Mouse (Mus musculus) spleen, postnatal 14 days (tissue): Measurements from ENCODE around the gene Stkld1.
A peak's percentile ranks its signal among the peaks of the same experiment; 100 is the strongest.
"Not testable (repeated sequence)": the region's sequence is repeated elsewhere in the genome, so short reads cannot be mapped to it uniquely, and the experiment has no call there.

Source experiments
- DNase-seq, 2 experiments: peaks; one replicate each; pipeline ENCODE4 v3.0.0; 2021 to 2022; ENCODE audit warnings: low spot score in 2 of 2

Gene Stkld1

GRCm38 (mm10) chr2:26933304-26934055 lies at the start of gene Stkld1, which contains the start of gene Surf4:
Gene Stkld1, plus strand, starts transcription at chr2:26934047.
Gene Surf4, minus strand, starts transcription at chr2:26933928.
- DNase-seq = peak; percentile 87 to 90

GRCm38 (mm10) chr2:26885541-26885940 lies 48.3 kb upstream of the Stkld1 start:
- not testable (repeated sequence) for DNase-seq

- not testable (repeated sequence) for DNase-seq
Observed at GRCm38 (mm10) chr2:26886170-26886569, 47.7 kb upstream of the Stkld1 start.

GRCm38 (mm10) chr2:26895898-26896297 lies 37.9 kb upstream of the Stkld1 start:
- DNase-seq = no peak

- no peak for DNase-seq
Observed at GRCm38 (mm10) chr2:26900731-26901130, 33.1 kb upstream of the Stkld1 start.

GRCm38 (mm10) chr2:26901834-26902400 lies 31.9 kb upstream of the Stkld1 start:
- no peak for DNase-seq

- DNase-seq = peak; percentile 80 to 84
Observed at GRCm38 (mm10) chr2:26902467-26903220, 31.2 kb upstream of the Stkld1 start, which contains the start of gene Surf6. Gene Surf6, minus strand, starts transcription at chr2:26902879.

- DNase-seq = no peak
Observed at GRCm38 (mm10) chr2:26903311-26903710, 30.5 kb upstream of the Stkld1 start.

- no peak for DNase-seq
Observed at GRCm38 (mm10) chr2:26905936-26906335, 27.9 kb upstream of the Stkld1 start.

- no peak for DNase-seq
Observed at GRCm38 (mm10) chr2:26906431-26906830, 27.4 kb upstream of the Stkld1 start.

GRCm38 (mm10) chr2:26907109-26907508 lies 26.7 kb upstream of the Stkld1 start:
- DNase-seq = peak in 1 of 2 experiments; percentile 35

- DNase-seq = no peak
Observed at GRCm38 (mm10) chr2:26908710-26909386, 25.0 kb upstream of the Stkld1 start.

- no peak for DNase-seq
Observed at GRCm38 (mm10) chr2:26909387-26909784, 24.5 kb upstream of the Stkld1 start.

GRCm38 (mm10) chr2:26910124-26910993 lies 23.5 kb upstream of the Stkld1 start, which contains the start of the genes Med22 and Rpl7a:
Gene Med22, minus strand, starts transcription at chr2:26910677.
Gene Rpl7a, plus strand, starts transcription at chr2:26910764.
- peak; percentile 100 for DNase-seq

GRCm38 (mm10) chr2:26910994-26911765 lies 22.7 kb upstream of the Stkld1 start:
- peak in 1 of 2 experiments; percentile 41 for DNase-seq

GRCm38 (mm10) chr2:26912253-26912770 lies 21.5 kb upstream of the Stkld1 start:
- no peak for DNase-seq

- no peak for DNase-seq
Observed at GRCm38 (mm10) chr2:26913416-26914147, 20.3 kb upstream of the Stkld1 start.

GRCm38 (mm10) chr2:26914148-26914941 lies 19.5 kb upstream of the Stkld1 start:
- no peak for DNase-seq
